Mouse (Mus musculus) G1E (cell line): ENCODE data around the gene Slc2a10. TPM values are rescaled to one million over a fixed set of nuclear protein-coding genes. Genes with fewer than 3 reads are reported as not detected.

Experiments
- ATAC-seq: 2 replicates; pipeline ENCODE4 v1.8.0; 2016; ENCODE audit warnings: mild to moderate bottlenecking; ENCODE audit not compliant: insufficient number of reproducible peaks, poor library complexity, low FRiP score, severe bottlenecking; ENCODE audit errors: extremely low read depth
- DNase-seq: peaks from one replicate; pipeline ENCODE4 v3.0.0; 2012; ENCODE audit warnings: low spot score
- H3K27me3 ChIP-seq: 2 replicates; pipeline ENCODE4 v1.6.1; 2012; ENCODE audit warnings: mild to moderate bottlenecking, low read length, inconsistent platforms; ENCODE audit not compliant: insufficient read depth
- H3K36me3 ChIP-seq: replicated peaks from 2 replicates; pipeline ENCODE3; 2012; ENCODE audit warnings: mild to moderate bottlenecking, inconsistent platforms
- H3K4me1 ChIP-seq: 2 replicates; pipeline ENCODE4 v1.6.1; 2012; ENCODE audit warnings: low read depth, low read length, inconsistent platforms, mixed read lengths; ENCODE audit not compliant: insufficient read depth
- H3K4me3 ChIP-seq: 2 replicates; pipeline ENCODE4 v1.5.1; 2012; ENCODE audit warnings: low read depth, mild to moderate bottlenecking, inconsistent platforms, low read length, moderate library complexity, mixed read lengths
- H3K9me3 ChIP-seq: replicated peaks from 2 replicates; pipeline ENCODE4 v1.6.1; 2012; ENCODE audit warnings: inconsistent platforms
- CTCF ChIP-seq: IDR thresholded peaks from 2 replicates; pipeline ENCODE4 v1.5.1; 2012; ENCODE audit warnings: low read depth, low read length, inconsistent platforms, mixed read lengths
- GATA1 ChIP-seq: IDR thresholded peaks from 2 replicates; pipeline ENCODE4 v1.6.1; 2012; ENCODE audit warnings: borderline replicate concordance, low read length, inconsistent platforms, mixed read lengths
- GATA2 ChIP-seq: IDR thresholded peaks from 2 replicates; pipeline ENCODE4 v1.6.1; 2012; ENCODE audit warnings: low read depth, low read length, inconsistent platforms, borderline replicate concordance
- POLR2AphosphoS5 ChIP-seq: IDR thresholded peaks from 2 replicates; pipeline ENCODE4 v1.6.1; 2012; ENCODE audit warnings: low read depth, low read length, inconsistent platforms; ENCODE audit not compliant: insufficient replicate concordance
- TAL1 ChIP-seq: conservative IDR thresholded peaks from 2 replicates; pipeline ENCODE4 v1.6.1; 2012; ENCODE audit warnings: low read depth, low read length, inconsistent platforms, mixed read lengths
- polyA plus RNA-seq: library from polyadenylated mRNA; stranded (reverse); fragments of >175 nt; gene quantifications from 2 replicates; pipeline ENCODE4 v1.2.3, GENCODE M21; 2012
- total RNA-seq, 2 experiments: library from RNA; stranded (forward) in 1 of 2; stranded (reverse) in 1 of 2; fragments of 200-1000 nt in 1 of 2; fragments of >200 nt in 1 of 2; fragmentation: Nextera tagmentation in 1 of 2; gene quantifications; 2 replicates each; pipeline ENCODE4 v1.2.3; 2014 to 2017

Slc2a10 gene
- total and polyA plus RNA-seq, 3 experiments = 0.16 TPM; not detected in 2

DNA sequence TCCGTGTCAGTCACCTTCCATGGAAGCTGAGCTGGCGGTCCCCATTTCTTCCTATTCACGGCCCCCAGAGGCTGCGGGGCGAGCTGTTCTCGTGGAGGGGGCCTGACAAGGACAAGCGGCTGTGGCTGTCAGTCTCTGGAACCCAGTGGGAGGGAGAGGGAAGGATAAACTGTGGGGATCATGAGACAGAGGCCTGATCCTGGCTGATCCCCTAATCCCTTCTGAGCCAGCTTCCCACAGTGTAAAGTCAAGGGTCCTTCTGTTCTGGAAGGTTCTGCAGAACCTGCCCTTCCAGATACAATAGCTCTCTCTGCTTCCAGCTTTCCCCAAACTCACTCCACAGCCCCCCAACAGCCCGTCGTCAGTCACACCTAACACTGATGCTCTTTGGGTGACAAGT is 50.5 kb downstream of the Slc2a10 start:
- no peak for ATAC-seq
- Histone ChIP-seq H3K36me3 (no peaks in the 10 kb centered on the region), H3K4me3 (no peak overlapping the region), H3K9me3 (no peaks in the 10 kb centered on the region), H3K27me3 (no peaks in the 10 kb centered on the region), H3K4me1 (no peaks in the 10 kb centered on the region)
- no peak for DNase-seq
- TF ChIP-seq POLR2AphosphoS5 (no peak), GATA2 (no peak), CTCF (no peak), GATA1 (no peak), TAL1 (no peak)

DNA sequence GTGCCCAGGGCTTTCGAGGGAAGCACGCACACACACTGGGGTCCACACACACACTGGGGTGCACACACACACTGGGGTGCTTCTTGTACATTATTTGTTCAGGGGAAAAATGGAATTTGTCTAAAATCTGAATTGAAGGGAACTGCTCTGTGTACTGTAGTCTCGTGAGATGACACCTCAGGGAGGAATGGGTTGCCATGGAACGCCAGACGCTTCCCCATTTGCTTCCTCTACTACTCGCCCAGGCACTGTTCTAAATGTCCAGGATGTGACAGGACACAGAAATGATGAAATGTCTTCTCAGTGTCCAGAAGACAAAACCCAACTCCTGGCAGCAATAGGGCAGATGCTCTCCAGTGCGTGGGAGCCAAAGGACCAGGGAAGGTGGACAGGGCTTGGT is 53.7 kb downstream of the Slc2a10 start:
- Histone ChIP-seq H3K27me3 (no peaks in the 10 kb centered on the region), H3K9me3 (no peaks in the 10 kb centered on the region), H3K36me3 (no peaks in the 10 kb centered on the region), H3K4me3 (no peak overlapping the region), H3K4me1 (no peaks in the 10 kb centered on the region)
- no peak for DNase-seq
- no peak for TF ChIP-seq GATA2
- TF ChIP-seq POLR2AphosphoS5 = no peak
- no peak for TF ChIP-seq TAL1
- TF ChIP-seq GATA1 = no peak
- no peak for TF ChIP-seq CTCF
- no peak for ATAC-seq

DNA sequence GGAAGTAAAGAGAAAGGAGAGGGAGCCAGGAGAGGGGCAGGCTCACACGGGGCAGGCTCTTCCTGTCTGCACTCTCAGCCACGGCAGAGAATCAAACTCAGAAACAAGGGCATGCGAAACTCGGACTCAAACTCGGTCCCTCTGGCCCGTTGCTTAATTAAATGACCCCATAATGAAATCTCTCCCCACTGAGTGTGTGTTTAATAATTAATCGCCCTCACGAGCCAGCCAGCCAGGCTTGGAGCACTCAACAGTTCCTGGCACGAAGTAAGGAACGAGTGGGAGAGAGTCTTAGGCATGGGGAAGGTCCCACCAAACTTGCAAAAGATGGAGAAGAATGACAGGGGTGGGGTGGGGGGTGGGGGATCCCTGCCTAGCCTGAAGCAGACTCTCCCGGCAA is 55.3 kb downstream of the Slc2a10 start:
- Histone ChIP-seq H3K4me3 (no peak overlapping the region), H3K4me1 (no peaks in the 10 kb centered on the region), H3K36me3 (no peaks in the 10 kb centered on the region), H3K9me3 (0 out of 2 replicates have a peak, but pooled peaks cover 3% of the 10 kb centered on the region), H3K27me3 (no peaks in the 10 kb centered on the region)
- TF ChIP-seq TAL1 (no peak), POLR2AphosphoS5 (no peak), CTCF (no peak), GATA1 (no peak), GATA2 (no peak)
- no peak for ATAC-seq
- no peak for DNase-seq

DNA sequence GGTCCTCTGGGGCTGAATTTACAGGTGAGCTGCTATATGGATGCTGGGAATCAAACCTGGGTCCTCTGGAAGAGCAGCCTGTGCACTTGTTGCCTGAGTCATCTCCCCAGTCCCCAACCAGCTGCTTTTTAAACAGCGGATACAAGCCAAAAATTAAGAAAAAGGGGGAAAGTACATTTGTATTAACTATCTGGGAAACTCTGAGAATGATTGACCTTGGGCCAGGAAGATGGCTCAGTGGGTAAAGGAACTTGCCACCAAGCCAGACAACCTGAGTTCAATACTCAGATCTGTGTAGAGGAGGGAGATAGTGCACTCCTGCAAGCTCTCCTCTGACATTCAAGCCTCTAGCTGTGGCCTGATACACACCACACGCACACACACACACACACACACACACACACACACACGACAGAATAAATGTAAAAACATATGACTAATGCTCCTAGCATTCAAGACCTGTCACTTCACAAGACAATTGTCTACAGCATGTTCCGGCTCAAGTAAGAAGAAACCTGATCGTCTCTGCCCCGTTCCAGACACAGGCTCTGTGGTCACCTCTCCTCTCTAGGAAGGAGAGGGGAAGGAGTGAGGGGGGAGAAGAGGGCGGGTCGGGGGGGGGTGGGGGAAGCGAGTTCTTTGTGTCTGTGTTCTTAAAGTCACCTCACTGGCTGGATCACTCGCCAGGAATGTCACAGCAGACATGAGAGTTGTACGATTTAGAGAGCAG is 56.1 kb downstream of the Slc2a10 start:
- H3K4me1 ChIP-seq = no peaks in the 10 kb centered on the region
- DNase-seq = no peak
- no peak overlapping the region for H3K4me3 ChIP-seq
- H3K27me3 ChIP-seq = no peaks in the 10 kb centered on the region
- H3K36me3 ChIP-seq = no peaks in the 10 kb centered on the region
- ATAC-seq = no peak
- 0 out of 2 replicates have a peak, but pooled peaks cover 3% of the 10 kb centered on the region for H3K9me3 ChIP-seq
- TF ChIP-seq TAL1 = no peak
- no peak for TF ChIP-seq GATA1
- no peak for TF ChIP-seq POLR2AphosphoS5
- TF ChIP-seq CTCF = no peak

DNA sequence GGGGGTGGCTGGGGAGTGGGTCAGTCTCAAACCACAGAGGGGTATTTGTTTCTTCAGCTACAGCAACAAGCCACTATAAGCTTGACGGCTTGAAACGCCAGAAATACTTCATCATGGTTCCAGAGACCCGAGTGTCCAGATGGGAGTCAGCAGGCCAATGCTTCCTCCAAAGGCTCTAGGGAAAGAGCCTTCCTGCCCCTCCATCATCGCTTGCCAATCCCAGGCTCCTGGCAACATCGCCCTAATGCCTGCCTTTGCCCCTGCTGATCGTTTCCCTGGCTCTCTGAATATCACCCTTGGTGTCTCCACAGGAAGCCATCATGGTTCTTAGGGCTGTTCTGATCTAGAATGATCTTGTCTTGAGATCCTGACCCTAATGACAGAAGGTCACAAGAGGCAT is 58.3 kb downstream of the Slc2a10 start:
- Histone ChIP-seq H3K27me3 (no peaks in the 10 kb centered on the region), H3K4me3 (no peak overlapping the region), H3K36me3 (no peaks in the 10 kb centered on the region), H3K4me1 (no peaks in the 10 kb centered on the region), H3K9me3 (0 out of 2 replicates have a peak, but pooled peaks cover 3% of the 10 kb centered on the region)
- TF ChIP-seq TAL1 (no peak), POLR2AphosphoS5 (no peak), GATA2 (no peak), GATA1 (no peak), CTCF (no peak)
- ATAC-seq (no peak), DNase-seq (no peak)

DNA sequence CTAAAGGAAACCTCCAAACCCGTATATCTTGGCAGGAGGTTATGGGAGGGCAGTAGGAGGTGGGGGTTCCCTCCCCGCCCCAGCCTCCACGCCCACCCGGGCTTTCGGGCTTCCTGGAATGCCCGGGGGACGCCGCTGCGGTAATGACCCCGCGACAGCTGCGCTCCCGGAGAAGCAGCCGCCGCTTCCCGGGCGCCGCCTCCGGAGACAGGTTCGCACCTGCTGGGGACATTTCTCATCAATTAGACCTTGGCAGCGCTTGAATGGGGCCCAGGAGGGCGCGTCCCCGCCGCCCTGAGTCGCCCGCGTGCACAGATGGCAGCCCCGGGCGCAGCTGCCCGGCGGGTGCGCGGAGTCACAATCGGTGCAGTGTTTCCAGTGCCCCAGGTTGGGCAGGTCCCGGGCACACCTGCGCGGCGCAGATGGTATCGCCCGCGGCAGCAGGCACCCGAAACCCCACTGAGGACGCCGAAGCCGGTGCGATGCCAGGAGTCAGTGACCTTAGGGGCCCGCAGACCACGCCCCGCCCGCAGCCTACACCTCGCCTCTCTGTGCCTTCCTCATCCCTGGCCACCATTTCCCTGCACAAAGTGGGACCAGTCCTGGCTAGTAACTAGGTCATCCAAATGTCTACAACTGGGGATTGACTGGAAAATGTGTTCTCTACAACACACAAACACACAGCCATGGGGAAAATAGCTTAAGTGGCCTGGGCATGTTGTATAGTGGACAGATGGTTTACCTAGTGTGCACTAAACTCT is 59.9 kb downstream of the Slc2a10 start:
- H3K9me3 ChIP-seq = 0 out of 2 replicates have a peak, but pooled peaks cover 3% of the 10 kb centered on the region
- no peak overlapping the region for H3K4me3 ChIP-seq
- no peaks in the 10 kb centered on the region; the same call in 1 of the 2 replicates for H3K27me3 ChIP-seq
- ATAC-seq = no peak
- TF ChIP-seq TAL1 (no peak), GATA2 (no peak), POLR2AphosphoS5 (no peak), CTCF (no peak), GATA1 (no peak)
- no peaks in the 10 kb centered on the region for H3K36me3 ChIP-seq
- DNase-seq = no peak
- no peaks in the 10 kb centered on the region for H3K4me1 ChIP-seq
